Mouse (Mus musculus): Measurements from ENCODE around the gene Nr6a1.

The Nr6a1 gene

GRCm38 (mm10) chr2:38880907-38881672 lies 46.4 kb downstream of the Nr6a1 start:
- no peak for ATAC-seq (ENCODE audit: insufficient number of reproducible peaks, low FRiP score, low TSS enrichment)

- no peak for ATAC-seq (ENCODE audit: insufficient number of reproducible peaks, low FRiP score, low TSS enrichment)
Measured at GRCm38 (mm10) chr2:38874544-38875108, 52.9 kb downstream of the Nr6a1 start.

- ATAC-seq (ENCODE audit: insufficient number of reproducible peaks, low FRiP score, low TSS enrichment) = no peak
Measured at GRCm38 (mm10) chr2:38872730-38873129, 54.8 kb downstream of the Nr6a1 start.

GRCm38 (mm10) chr2:38866711-38867110 lies 60.8 kb downstream of the Nr6a1 start:
- ATAC-seq (ENCODE audit: insufficient number of reproducible peaks, low FRiP score, low TSS enrichment) = no peak

- ATAC-seq (ENCODE audit: insufficient number of reproducible peaks, low FRiP score, low TSS enrichment) = no peak
Measured at GRCm38 (mm10) chr2:38864011-38864410, 63.5 kb downstream of the Nr6a1 start.

- ATAC-seq (ENCODE audit: insufficient number of reproducible peaks, low FRiP score, low TSS enrichment) = no peak
Measured at GRCm38 (mm10) chr2:38851797-38852196, 75.7 kb downstream of the Nr6a1 start.

- ATAC-seq (ENCODE audit: insufficient number of reproducible peaks, low FRiP score, low TSS enrichment) = no peak
Measured at GRCm38 (mm10) chr2:38846319-38846718, 81.2 kb downstream of the Nr6a1 start.

GRCm38 (mm10) chr2:38835489-38835888 lies 92.0 kb downstream of the Nr6a1 start:
- no peak for ATAC-seq (ENCODE audit: insufficient number of reproducible peaks, low FRiP score, low TSS enrichment)

GRCm38 (mm10) chr2:38831976-38832375 lies 95.5 kb downstream of the Nr6a1 start:
- ATAC-seq (ENCODE audit: insufficient number of reproducible peaks, low FRiP score, low TSS enrichment) = no peak

- ATAC-seq (ENCODE audit: insufficient number of reproducible peaks, low FRiP score, low TSS enrichment) = no peak
Measured at GRCm38 (mm10) chr2:38829521-38829920, 98.0 kb downstream of the Nr6a1 start.

GRCm38 (mm10) chr2:38827801-38828306 lies 99.6 kb downstream of the Nr6a1 start:
- ATAC-seq (ENCODE audit: insufficient number of reproducible peaks, low FRiP score, low TSS enrichment) = no peak

GRCm38 (mm10) chr2:38826189-38826588 lies 101.3 kb downstream of the Nr6a1 start:
- ATAC-seq (ENCODE audit: insufficient number of reproducible peaks, low FRiP score, low TSS enrichment) = no peak

- ATAC-seq (ENCODE audit: insufficient number of reproducible peaks, low FRiP score, low TSS enrichment) = no peak
Measured at GRCm38 (mm10) chr2:38824791-38825768, 102.4 kb downstream of the Nr6a1 start.

GRCm38 (mm10) chr2:38823912-38824583 lies 103.4 kb downstream of the Nr6a1 start:
- ATAC-seq (ENCODE audit: insufficient number of reproducible peaks, low FRiP score, low TSS enrichment) = no peak

GRCm38 (mm10) chr2:38823406-38823805 lies 104.1 kb downstream of the Nr6a1 start:
- ATAC-seq (ENCODE audit: insufficient number of reproducible peaks, low FRiP score, low TSS enrichment) = no peak

GRCm38 (mm10) chr2:38822995-38823394 lies 104.5 kb downstream of the Nr6a1 start:
- peak; percentile 45 for ATAC-seq (ENCODE audit: insufficient number of reproducible peaks, low FRiP score, low TSS enrichment)

GRCm38 (mm10) chr2:38817487-38817886 lies 110.0 kb downstream of the Nr6a1 start:
- ATAC-seq (ENCODE audit: insufficient number of reproducible peaks, low FRiP score, low TSS enrichment) = no peak

- ATAC-seq (ENCODE audit: insufficient number of reproducible peaks, low FRiP score, low TSS enrichment) = peak; percentile 64; the same call in 1 of the 2 replicates
Measured at GRCm38 (mm10) chr2:38797087-38797624, 130.3 kb downstream of the Nr6a1 start.

- no peak for ATAC-seq (ENCODE audit: insufficient number of reproducible peaks, low FRiP score, low TSS enrichment)
Measured at GRCm38 (mm10) chr2:38787338-38787737, 140.2 kb downstream of the Nr6a1 start.
